Mouse (Mus musculus) neural tube, embryonic 13.5 days (tissue): Measurements from ENCODE around the gene AC124502.3. TPM values are rescaled to one million over a fixed set of nuclear protein-coding genes. Genes with fewer than 3 reads are reported as not detected.
A peak's percentile ranks its signal among the peaks of the same experiment; 100 is the strongest.

Source experiments
- ATAC-seq: fragments of 200-750 bp; cut with Nextera tagmentation; 2 replicates; pipeline ENCODE4 v1.8.0; 2017; ENCODE audit warnings: low read depth, mild to moderate bottlenecking, moderate TSS enrichment, moderate library complexity
- H3K27ac ChIP-seq: fragments of 300-500 bp; sonication (generic); replicated peaks from 2 replicates; pipeline ENCODE4 v1.5.1; 2015; ENCODE audit warnings: moderate library complexity, mild to moderate bottlenecking, inconsistent platforms
- H3K27me3 ChIP-seq: fragments of 300-500 bp; sonication (generic); 2 replicates; pipeline ENCODE4 v1.6.1; 2015; ENCODE audit warnings: mild to moderate bottlenecking, inconsistent platforms
- H3K36me3 ChIP-seq: fragments of 300-500 bp; sonication (generic); 2 replicates; pipeline ENCODE4 v1.6.1; 2015; ENCODE audit warnings: mild to moderate bottlenecking, inconsistent platforms
- H3K4me1 ChIP-seq: fragments of 300-500 bp; sonication (generic); replicated peaks from 2 replicates; pipeline ENCODE4 v1.6.1; 2015; ENCODE audit warnings: inconsistent platforms
- H3K4me2 ChIP-seq: fragments of 300-500 bp; sonication (generic); 2 replicates; pipeline ENCODE4 v1.6.1; 2015; ENCODE audit warnings: inconsistent platforms, mild to moderate bottlenecking, moderate library complexity
- H3K4me3 ChIP-seq: fragments of 300-500 bp; sonication (generic); 2 replicates; pipeline ENCODE4 v1.5.1; 2015; ENCODE audit warnings: mild to moderate bottlenecking, inconsistent platforms
- H3K9ac ChIP-seq: fragments of 300-500 bp; sonication (generic); 2 replicates; pipeline ENCODE4 v1.6.1; 2015; ENCODE audit warnings: moderate library complexity, mild to moderate bottlenecking, inconsistent platforms
- H3K9me3 ChIP-seq: fragments of 300-500 bp; sonication (generic); 2 replicates; pipeline ENCODE4 v1.6.1; 2016; ENCODE audit warnings: inconsistent platforms
- whole genome bisulfite sequencing: fragments of 180-500 bp; shearing (Covaris S2); methylation state at CpG from one replicate; pipeline ENCODE4 v1.1.7; 2015; 5-methylcytosine and 5-hydroxymethylcytosine counted together
- polyA plus RNA-seq: library from polyadenylated mRNA; unstranded; fragments of >200 nt; fragmentation: Nextera tagmentation; extraction: Ambion mirVana; gene quantifications from 2 replicates; pipeline ENCODE4 v1.2.1, GENCODE M21; 2015

Gene AC124502.3
- polyA plus RNA-seq, 1 experiment from 2014 or later = 5.1 TPM

GRCm38 (mm10) chr19:5037678-5038571 lies 766 bp upstream of the AC124502.3 start:
- Histone ChIP-seq H3K4me1 (peaks cover 40% of the 10 kb centered on the region), H3K9ac (peak overlapping the region; percentile 97), H3K27ac (peak overlapping the region; percentile 91), H3K4me2 (peak overlapping the region; percentile 89), H3K9me3 (no peaks in the 10 kb centered on the region), H3K27me3 (no peaks in the 10 kb centered on the region), H3K36me3 (0 out of 2 replicates have a peak, but pooled peaks cover 6% of the 10 kb centered on the region), H3K4me3 (peak overlapping the region; percentile 89)
- ATAC-seq = peak; percentile 48
- 6% methylated on average over 32 of the region's 32 CpGs for WGBS

GRCm38 (mm10) chr19:5039301-5040114 lies 817 bp downstream of the AC124502.3 start:
- peak; percentile 25 for ATAC-seq

GRCm38 (mm10) chr19:5040862-5041523 lies 2.3 kb downstream of the AC124502.3 start, which contains the start of gene Brms1:
TSS of gene Brms1 (plus strand) at chr19:5041354.
- Histone ChIP-seq H3K4me3 (peak within 1 kb of the TSS; percentile 89), H3K4me2 (peak within 1 kb of the TSS; percentile 89), H3K4me1 (peaks cover 41% of the 10 kb centered on the region), H3K9ac (peak within 1 kb of the TSS; percentile 97), H3K27ac (peak within 1 kb of the TSS; percentile 76), H3K9me3 (no peaks in the 10 kb centered on the region), H3K36me3 (peaks cover 24% of the 10 kb centered on the region), H3K27me3 (no peaks in the 10 kb centered on the region)
- 7% methylated on average over 40 of the region's 40 CpGs for WGBS
- peak; percentile 60 for ATAC-seq

More at GRCm38 (mm10) chr19:5039301-5040114, 817 bp downstream of the AC124502.3 start:
- Histone ChIP-seq H3K4me3 (peak overlapping the region; percentile 89), H3K27me3 (no peaks in the 10 kb centered on the region), H3K36me3 (peaks cover 17% of the 10 kb centered on the region), H3K4me1 (peaks cover 41% of the 10 kb centered on the region), H3K27ac (peak overlapping the region; percentile 91), H3K9ac (peak overlapping the region; percentile 97), H3K9me3 (no peaks in the 10 kb centered on the region), H3K4me2 (peak overlapping the region; percentile 89)
- 12% methylated on average over 41 of the region's 41 CpGs for WGBS

GRCm38 (mm10) chr19:5041588-5041987 lies 2.9 kb downstream of the AC124502.3 start:
- Histone ChIP-seq H3K9me3 (no peaks in the 10 kb centered on the region), H3K27ac (peak overlapping the region; percentile 76), H3K4me3 (peak overlapping the region; percentile 89), H3K27me3 (no peaks in the 10 kb centered on the region), H3K9ac (peak overlapping the region; percentile 97), H3K4me2 (peak overlapping the region; percentile 89), H3K4me1 (peaks cover 41% of the 10 kb centered on the region), H3K36me3 (peaks cover 30% of the 10 kb centered on the region)
- peak; percentile 2; the same call in 1 of the 2 replicates for ATAC-seq
- WGBS = 2% methylated on average over 16 of the region's 16 CpGs

GRCm38 (mm10) chr19:5045531-5045930 lies 6.8 kb downstream of the AC124502.3 start:
- H3K4me2 ChIP-seq = no peak overlapping the region
- ATAC-seq = no peak
- H3K27me3 ChIP-seq = peaks cover 11% of the 10 kb centered on the region
- no peak overlapping the region for H3K27ac ChIP-seq
- H3K9ac ChIP-seq = no peak overlapping the region
- WGBS = 80% methylated on average over 4 of the region's 4 CpGs
- H3K4me3 ChIP-seq = no peak overlapping the region
- peaks cover 65% of the 10 kb centered on the region for H3K36me3 ChIP-seq
- peaks cover 27% of the 10 kb centered on the region for H3K4me1 ChIP-seq
- H3K9me3 ChIP-seq = no peaks in the 10 kb centered on the region

- ATAC-seq = no peak
- no peak overlapping the region for H3K4me2 ChIP-seq
- H3K9ac ChIP-seq = no peak overlapping the region
- H3K9me3 ChIP-seq = no peaks in the 10 kb centered on the region
- no peak overlapping the region for H3K27ac ChIP-seq
- no peak overlapping the region for H3K4me3 ChIP-seq
- peaks cover 40% of the 10 kb centered on the region for H3K27me3 ChIP-seq
- peaks cover 56% of the 10 kb centered on the region for H3K36me3 ChIP-seq
- WGBS = 88% methylated on average over 14 of the region's 14 CpGs
- peaks cover 18% of the 10 kb centered on the region for H3K4me1 ChIP-seq
Observed at GRCm38 (mm10) chr19:5048138-5049056, 9.7 kb downstream of the AC124502.3 start.

GRCm38 (mm10) chr19:5049325-5049724 lies 10.6 kb downstream of the AC124502.3 start:
- 83% methylated on average over 6 of the region's 6 CpGs for WGBS
- H3K27ac ChIP-seq = no peak overlapping the region
- no peak overlapping the region for H3K4me3 ChIP-seq
- peaks cover 49% of the 10 kb centered on the region for H3K27me3 ChIP-seq
- no peaks in the 10 kb centered on the region for H3K9me3 ChIP-seq
- no peak overlapping the region for H3K4me2 ChIP-seq
- H3K4me1 ChIP-seq = peaks cover 18% of the 10 kb centered on the region
- no peak overlapping the region for H3K9ac ChIP-seq
- ATAC-seq = no peak
- peaks cover 48% of the 10 kb centered on the region for H3K36me3 ChIP-seq

GRCm38 (mm10) chr19:5050047-5050905 lies 11.6 kb downstream of the AC124502.3 start, which contains the start of gene Rin1:
TSS of gene Rin1 (plus strand) at chr19:5050481.
- 19% methylated on average over 14 of the region's 14 CpGs for WGBS

GRCm38 (mm10) chr19:5051031-5051430 lies 12.3 kb downstream of the AC124502.3 start:
- Histone ChIP-seq H3K4me1 (peaks cover 18% of the 10 kb centered on the region), H3K9ac (0 out of 2 replicates have a peak overlapping the region, but pooled peaks have one; percentile 6), H3K36me3 (peaks cover 40% of the 10 kb centered on the region), H3K9me3 (no peaks in the 10 kb centered on the region), H3K4me2 (peak overlapping the region; percentile 15), H3K27me3 (peaks cover 63% of the 10 kb centered on the region), H3K4me3 (peak overlapping the region; percentile 9), H3K27ac (no peak overlapping the region)
- peak; percentile 43; the same call in 1 of the 2 replicates for ATAC-seq
- WGBS = 11% methylated on average over 17 of the region's 17 CpGs

More at GRCm38 (mm10) chr19:5050047-5050905, 11.6 kb downstream of the AC124502.3 start, which contains the start of gene Rin1:
- H3K9me3 ChIP-seq = no peaks in the 10 kb centered on the region
- peaks cover 48% of the 10 kb centered on the region for H3K36me3 ChIP-seq
- H3K27me3 ChIP-seq = peaks cover 59% of the 10 kb centered on the region
- H3K4me3 ChIP-seq = peak within 1 kb of the TSS; percentile 9
- H3K4me1 ChIP-seq = peaks cover 18% of the 10 kb centered on the region
- peak within 1 kb of the TSS; percentile 15 for H3K4me2 ChIP-seq
- H3K9ac ChIP-seq = 0 out of 2 replicates have a peak within 1 kb of the TSS, but pooled peaks have one; percentile 6
- no peak within 1 kb of the TSS for H3K27ac ChIP-seq
- 0 out of 2 replicates have a peak, but pooled peaks have one; percentile 8 for ATAC-seq

- Histone ChIP-seq H3K36me3 (peaks cover 35% of the 10 kb centered on the region), H3K4me2 (peak overlapping the region; percentile 11; the same call in 1 of the 2 replicates), H3K4me1 (peaks cover 21% of the 10 kb centered on the region), H3K4me3 (0 out of 2 replicates have a peak overlapping the region, but pooled peaks have one; percentile 9), H3K27me3 (peaks cover 63% of the 10 kb centered on the region), H3K27ac (no peak overlapping the region), H3K9ac (0 out of 2 replicates have a peak overlapping the region, but pooled peaks have one; percentile 6), H3K9me3 (no peaks in the 10 kb centered on the region)
- ATAC-seq = no peak
- WGBS = 39% methylated on average over 3 of the region's 3 CpGs
Observed at GRCm38 (mm10) chr19:5051515-5051914, 12.8 kb downstream of the AC124502.3 start.
